Mouse (Mus musculus) hindbrain, embryonic 15.5 days (tissue): ENCODE measurements around the gene Disp1. TPM values are rescaled to one million over a fixed set of nuclear protein-coding genes. Genes with fewer than 3 reads are reported as not detected.
A peak's percentile ranks its signal among the peaks of the same experiment; 100 is the strongest.

Source experiments
- ATAC-seq: fragments of 200-750 bp; cut with Nextera tagmentation; 2 replicates; pipeline ENCODE4 v1.8.0; 2017; ENCODE audit warnings: low read depth, moderate number of reproducible peaks, moderate TSS enrichment; ENCODE audit not compliant: low FRiP score
- H3K27ac ChIP-seq: fragments of 300-500 bp; sonication (generic); replicated peaks from 2 replicates; pipeline ENCODE4 v1.5.1; 2015; ENCODE audit warnings: mild to moderate bottlenecking, inconsistent platforms
- H3K27me3 ChIP-seq: fragments of 300-500 bp; sonication (generic); 2 replicates; pipeline ENCODE4 v1.6.1; 2015; ENCODE audit warnings: control low read depth, inconsistent platforms
- H3K36me3 ChIP-seq: fragments of 300-500 bp; sonication (generic); 2 replicates; pipeline ENCODE4 v1.6.1; 2015; ENCODE audit warnings: control low read depth, inconsistent platforms
- H3K4me1 ChIP-seq: fragments of 300-500 bp; sonication (generic); replicated peaks from 2 replicates; pipeline ENCODE4 v1.6.1; 2015; ENCODE audit warnings: control low read depth, inconsistent platforms
- H3K4me2 ChIP-seq: fragments of 300-500 bp; sonication (generic); 2 replicates; pipeline ENCODE4 v1.6.1; 2015; ENCODE audit warnings: moderate library complexity, mild to moderate bottlenecking, inconsistent platforms
- H3K4me3 ChIP-seq: fragments of 300-500 bp; sonication (generic); 2 replicates; pipeline ENCODE4 v1.5.1; 2015; ENCODE audit warnings: mild to moderate bottlenecking, inconsistent platforms
- H3K9ac ChIP-seq: fragments of 300-500 bp; sonication (generic); 2 replicates; pipeline ENCODE4 v1.6.1; 2015; ENCODE audit warnings: inconsistent platforms
- H3K9me3 ChIP-seq: fragments of 300-500 bp; sonication (generic); 2 replicates; pipeline ENCODE4 v1.6.1; 2016; ENCODE audit warnings: control low read depth, inconsistent platforms
- WGBS: fragments of 180-500 bp; shearing (Covaris S2); methylation state at CpG from one replicate; pipeline ENCODE4 v1.1.7; 2015; 5-methylcytosine and 5-hydroxymethylcytosine counted together
- polyA plus RNA-seq: library from polyadenylated mRNA; unstranded; fragments of >200 nt; fragmentation: Nextera tagmentation; extraction: Ambion mirVana; gene quantifications from 2 replicates; pipeline ENCODE4 v1.2.1, GENCODE M21; 2015

Gene Disp1
- polyA plus RNA-seq, 1 experiment from 2014 or later = 8.1 TPM

DNA sequence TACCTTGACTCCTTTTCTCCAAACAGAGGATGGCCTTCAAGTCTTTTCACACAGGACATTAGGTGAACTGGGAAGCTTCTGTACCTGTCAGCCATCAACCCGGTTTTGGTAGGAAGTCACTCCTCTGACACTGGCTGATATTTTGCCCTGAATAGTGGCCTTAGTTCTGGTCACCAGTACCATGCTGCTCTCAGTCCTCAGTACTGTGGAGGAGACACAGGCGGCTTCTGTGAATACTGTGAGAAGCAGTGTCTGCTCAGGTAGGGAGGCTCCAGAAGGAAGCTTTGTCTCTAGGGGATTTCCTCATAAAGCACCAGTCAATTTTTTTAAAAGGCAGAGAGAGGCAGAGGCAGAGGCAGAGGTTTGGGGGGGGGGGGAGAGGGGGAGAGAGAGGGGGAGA is 80.0 kb downstream of the Disp1 start:
- peaks cover 27% of the 10 kb centered on the region for H3K4me1 ChIP-seq
- H3K36me3 ChIP-seq = no peaks in the 10 kb centered on the region
- H3K27ac ChIP-seq = no peak overlapping the region
- H3K9me3 ChIP-seq = no peaks in the 10 kb centered on the region
- no peaks in the 10 kb centered on the region for H3K27me3 ChIP-seq
- ATAC-seq = no peak
- 55% methylated on average over 2 of the region's 2 CpGs for WGBS
- no peak overlapping the region for H3K9ac ChIP-seq
- H3K4me3 ChIP-seq = no peak overlapping the region
- H3K4me2 ChIP-seq = no peak overlapping the region

DNA sequence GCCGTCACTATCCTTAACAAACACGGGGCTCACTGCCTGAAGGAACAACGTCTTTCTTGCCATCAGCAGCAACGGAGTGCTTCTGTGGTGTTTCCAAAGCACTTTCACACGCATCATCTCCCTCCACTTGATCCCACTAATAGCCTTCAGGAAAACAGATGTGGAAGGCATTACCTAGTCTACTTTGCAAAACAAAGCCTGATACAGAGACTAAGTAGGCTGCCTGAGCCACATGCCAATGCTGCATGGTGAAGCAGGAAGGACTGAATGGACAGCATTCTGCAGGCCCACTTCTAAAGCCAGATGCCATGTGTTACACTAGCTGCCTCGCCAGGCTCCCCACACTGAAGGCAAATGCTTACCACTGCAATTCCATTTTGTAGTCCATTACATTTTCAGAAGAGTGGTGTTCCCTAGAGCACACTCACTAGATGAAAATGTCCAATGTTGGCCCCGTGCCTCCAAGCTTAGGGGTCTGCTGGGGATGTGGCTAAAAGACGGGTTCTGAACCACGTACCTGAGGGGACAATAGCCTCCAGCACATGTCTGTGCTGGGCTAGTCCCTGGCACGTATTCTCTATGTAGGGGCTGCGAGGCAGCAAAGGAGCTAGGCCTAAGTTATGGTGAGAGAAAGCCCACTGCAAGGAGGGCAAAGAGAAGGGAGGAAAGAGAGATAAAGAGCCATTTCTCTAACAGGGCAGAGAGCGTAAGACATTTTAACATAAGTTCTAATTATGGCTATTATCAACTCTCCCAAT is 80.6 kb downstream of the Disp1 start:
- no peak overlapping the region for H3K4me3 ChIP-seq
- no peak overlapping the region for H3K9ac ChIP-seq
- no peaks in the 10 kb centered on the region for H3K36me3 ChIP-seq
- WGBS = 56% methylated on average over 12 of the region's 12 CpGs
- peak; percentile 45; the same call in 1 of the 2 replicates for ATAC-seq
- no peaks in the 10 kb centered on the region for H3K27me3 ChIP-seq
- peak overlapping the region; percentile 56 for H3K27ac ChIP-seq
- H3K4me2 ChIP-seq = no peak overlapping the region
- H3K4me1 ChIP-seq = peaks cover 27% of the 10 kb centered on the region
- no peaks in the 10 kb centered on the region for H3K9me3 ChIP-seq

DNA sequence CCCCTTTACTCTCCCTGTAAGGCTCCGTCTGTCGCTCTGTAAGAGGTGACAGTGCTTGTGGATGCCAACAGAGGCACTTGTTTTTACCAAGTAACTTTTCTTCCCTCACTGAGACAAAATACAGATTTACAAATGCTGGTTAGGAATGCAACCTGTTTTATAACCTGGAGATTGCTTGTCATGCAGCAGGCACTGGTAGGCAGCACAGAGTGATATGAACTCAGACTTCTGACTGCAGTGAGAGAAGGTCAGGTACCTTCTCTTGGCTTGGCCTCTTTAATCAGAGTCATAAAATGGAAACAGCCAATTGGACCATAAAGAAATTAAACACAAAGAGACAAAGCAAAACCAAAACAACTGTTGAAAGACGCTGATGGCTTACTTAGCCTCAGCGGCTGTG is 83.2 kb downstream of the Disp1 start:
- Histone ChIP-seq H3K9ac (no peak overlapping the region), H3K4me1 (peaks cover 20% of the 10 kb centered on the region), H3K4me3 (no peak overlapping the region), H3K36me3 (no peaks in the 10 kb centered on the region), H3K27me3 (no peaks in the 10 kb centered on the region), H3K9me3 (no peaks in the 10 kb centered on the region), H3K4me2 (no peak overlapping the region), H3K27ac (no peak overlapping the region)
- no peak for ATAC-seq
- WGBS = 59% methylated on average over 4 of the region's 4 CpGs

DNA sequence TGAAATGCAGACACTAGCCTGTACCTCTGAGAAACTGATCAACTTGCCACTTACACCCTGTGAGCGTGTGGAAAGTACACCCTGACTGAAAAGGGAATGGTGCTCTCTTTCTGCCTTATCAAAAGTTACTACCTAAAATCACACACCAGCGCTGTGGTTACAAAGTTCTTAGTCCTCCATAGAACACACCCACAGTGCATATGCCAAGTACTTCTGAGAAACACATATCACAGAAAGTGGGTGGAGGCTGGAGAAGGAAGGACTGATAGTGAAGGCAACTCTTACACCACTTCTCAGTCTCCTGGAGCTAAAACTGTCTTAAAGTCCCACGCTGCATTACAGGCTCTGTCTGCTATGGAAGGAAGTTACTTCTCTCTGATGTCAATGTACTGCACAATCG is 86.9 kb downstream of the Disp1 start:
- no peak for ATAC-seq

GRCm38 (mm10) chr1:183133440-183133839 is 87.9 kb downstream of the Disp1 start:
- Histone ChIP-seq H3K36me3 (no peaks in the 10 kb centered on the region), H3K27me3 (no peaks in the 10 kb centered on the region), H3K27ac (no peak overlapping the region), H3K9me3 (no peaks in the 10 kb centered on the region), H3K4me1 (peaks cover 10% of the 10 kb centered on the region; the same call in 1 of the 2 replicates), H3K4me2 (no peak overlapping the region), H3K4me3 (no peak overlapping the region), H3K9ac (no peak overlapping the region)
- no peak for ATAC-seq
- 81% methylated on average over 3 of the region's 3 CpGs for WGBS

More for the DNA sequence above, 86.9 kb downstream of the Disp1 start:
- Histone ChIP-seq H3K9ac (no peak overlapping the region), H3K4me1 (peaks cover 10% of the 10 kb centered on the region; the same call in 1 of the 2 replicates), H3K9me3 (no peaks in the 10 kb centered on the region), H3K36me3 (no peaks in the 10 kb centered on the region), H3K27me3 (no peaks in the 10 kb centered on the region), H3K27ac (no peak overlapping the region), H3K4me2 (no peak overlapping the region), H3K4me3 (no peak overlapping the region)
- 96% methylated on average over 4 of the region's 4 CpGs for WGBS

GRCm38 (mm10) chr1:183127246-183127645 is 94.1 kb downstream of the Disp1 start:
- H3K4me1 ChIP-seq = peaks cover 10% of the 10 kb centered on the region; the same call in 1 of the 2 replicates
- no peaks in the 10 kb centered on the region for H3K27me3 ChIP-seq
- ATAC-seq = no peak
- H3K4me3 ChIP-seq = no peak overlapping the region
- H3K9me3 ChIP-seq = no peaks in the 10 kb centered on the region
- no peaks in the 10 kb centered on the region for H3K36me3 ChIP-seq
- 83% methylated on average over 4 of the region's 4 CpGs for WGBS
- no peak overlapping the region for H3K9ac ChIP-seq
- no peak overlapping the region for H3K4me2 ChIP-seq
- H3K27ac ChIP-seq = no peak overlapping the region

DNA sequence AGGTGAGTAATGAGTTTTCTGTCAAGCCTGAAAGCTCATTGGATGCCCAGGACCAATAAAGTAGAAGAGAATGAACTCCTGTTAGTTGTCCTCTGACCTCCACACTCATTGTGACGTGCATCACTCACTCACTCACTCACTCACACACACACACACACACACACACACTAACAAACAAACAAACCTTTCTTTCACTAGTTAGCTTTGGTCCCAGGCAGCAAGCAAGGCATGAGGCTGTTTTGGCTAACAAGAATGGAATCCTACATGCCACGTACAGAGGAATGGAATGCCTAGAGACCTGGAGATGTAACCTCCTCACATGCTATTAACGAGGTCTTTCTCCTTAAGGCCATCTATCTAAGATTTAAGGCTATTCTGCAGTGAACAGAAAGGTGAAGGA is 97.6 kb downstream of the Disp1 start:
- Histone ChIP-seq H3K9ac (no peak overlapping the region), H3K4me1 (peaks cover 5% of the 10 kb centered on the region), H3K9me3 (no peaks in the 10 kb centered on the region), H3K36me3 (no peaks in the 10 kb centered on the region), H3K4me2 (no peak overlapping the region), H3K4me3 (no peak overlapping the region), H3K27ac (no peak overlapping the region), H3K27me3 (no peaks in the 10 kb centered on the region)
- no peak for ATAC-seq
- WGBS = 52% methylated on average over 3 of the region's 3 CpGs

GRCm38 (mm10) chr1:183120341-183120923 is 100.9 kb downstream of the Disp1 start:
- no peak for ATAC-seq
- no peak overlapping the region for H3K4me2 ChIP-seq
- no peaks in the 10 kb centered on the region for H3K36me3 ChIP-seq
- H3K9ac ChIP-seq = no peak overlapping the region
- peaks cover 23% of the 10 kb centered on the region for H3K4me1 ChIP-seq
- no peak overlapping the region for H3K4me3 ChIP-seq
- no peaks in the 10 kb centered on the region for H3K27me3 ChIP-seq
- no peak overlapping the region for H3K27ac ChIP-seq
- WGBS = 80% methylated on average over 12 of the region's 12 CpGs
- H3K9me3 ChIP-seq = no peaks in the 10 kb centered on the region

- Histone ChIP-seq H3K9ac (no peak overlapping the region), H3K36me3 (no peaks in the 10 kb centered on the region), H3K4me1 (peaks cover 31% of the 10 kb centered on the region), H3K4me2 (peak overlapping the region; percentile 23; the same call in 1 of the 2 replicates), H3K4me3 (no peak overlapping the region), H3K9me3 (no peaks in the 10 kb centered on the region), H3K27ac (peak overlapping the region; percentile 75), H3K27me3 (no peaks in the 10 kb centered on the region)
- no peak for ATAC-seq
- 37% methylated on average over 21 of the region's 21 CpGs for WGBS
Measured at GRCm38 (mm10) chr1:183117827-183118825, 103.2 kb downstream of the Disp1 start.

DNA sequence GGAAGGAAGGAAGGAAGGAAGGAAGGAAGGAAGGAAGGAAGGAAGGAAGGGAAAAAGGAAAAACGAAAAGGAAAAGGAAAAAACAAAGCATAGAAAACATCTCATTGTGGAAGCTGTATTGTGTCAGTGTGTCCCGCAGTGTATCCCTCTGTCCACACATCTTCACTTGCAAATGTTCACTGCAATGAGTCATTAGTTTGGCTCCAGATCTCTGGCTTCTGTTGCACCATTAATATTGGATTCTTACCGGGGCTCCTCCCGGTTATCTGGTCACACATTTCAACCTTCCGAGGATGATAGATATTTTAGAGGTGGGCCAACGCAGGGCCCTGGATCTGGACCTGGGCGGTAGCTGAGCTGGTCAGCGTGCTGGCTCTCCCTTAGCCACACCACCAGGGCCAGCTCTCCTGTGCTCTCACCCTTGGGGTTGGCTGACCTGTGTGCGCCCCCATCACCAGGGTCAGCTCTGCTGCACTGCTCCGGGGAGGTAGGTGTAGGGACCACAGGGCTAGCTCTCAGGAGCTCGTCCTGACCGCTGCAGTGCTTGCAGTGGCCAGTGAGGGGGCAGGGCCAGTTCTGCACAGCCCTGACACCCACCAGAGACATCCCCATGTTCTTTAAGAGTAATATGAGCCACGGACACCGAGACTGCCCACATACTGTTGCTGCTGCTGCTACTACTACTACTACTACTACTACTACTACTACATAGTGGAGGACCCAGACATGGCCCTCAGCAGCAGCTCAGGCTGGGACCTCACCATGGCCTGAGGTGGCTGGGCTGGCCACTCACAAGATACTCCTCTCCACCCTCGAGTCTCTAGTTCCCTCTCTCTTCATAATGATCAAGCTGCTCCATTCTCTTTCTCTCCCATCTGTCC is 104.1 kb downstream of the Disp1 start:
- Histone ChIP-seq H3K4me1 (peaks cover 31% of the 10 kb centered on the region), H3K4me2 (no peak overlapping the region), H3K27me3 (no peaks in the 10 kb centered on the region), H3K4me3 (no peak overlapping the region), H3K27ac (peak overlapping the region; percentile 75), H3K9me3 (no peaks in the 10 kb centered on the region), H3K9ac (no peak overlapping the region), H3K36me3 (no peaks in the 10 kb centered on the region)
- no peak; the same call in 1 of the 2 replicates for ATAC-seq
- WGBS = 80% methylated on average over 15 of the region's 15 CpGs

DNA sequence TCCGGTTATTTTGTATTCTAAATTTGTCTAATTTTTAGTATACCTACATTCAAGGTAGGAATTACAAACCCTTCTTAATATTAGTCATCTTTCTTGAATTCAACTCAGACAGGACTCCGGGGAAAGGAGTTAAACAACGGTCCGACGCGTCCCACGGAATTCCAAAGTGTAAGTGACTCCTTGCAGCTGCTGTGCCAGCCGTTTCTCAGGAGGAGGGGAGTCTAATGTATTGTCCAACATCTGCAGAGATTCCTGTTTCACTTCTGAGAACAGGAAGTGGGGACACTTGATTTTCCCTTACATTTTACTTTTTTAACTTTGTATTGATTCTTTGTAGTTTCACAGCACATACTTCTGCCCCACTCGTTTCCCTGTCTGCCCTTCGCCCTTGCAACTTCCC is 104.9 kb downstream of the Disp1 start:
- no peak for ATAC-seq
- Histone ChIP-seq H3K9me3 (no peaks in the 10 kb centered on the region), H3K36me3 (no peaks in the 10 kb centered on the region), H3K27me3 (no peaks in the 10 kb centered on the region), H3K4me3 (no peak overlapping the region), H3K4me1 (peaks cover 31% of the 10 kb centered on the region), H3K27ac (no peak overlapping the region), H3K9ac (no peak overlapping the region), H3K4me2 (no peak overlapping the region)
- WGBS = 80% methylated on average over 10 of the region's 10 CpGs
